Mouse (Mus musculus) stomach, embryonic 15.5 days (tissue): Measurements from ENCODE around the gene Gm436. TPM values are rescaled to one million over a fixed set of nuclear protein-coding genes. Genes with fewer than 3 reads are reported as not detected.

Experiments
- ATAC-seq: fragments of 200-750 bp; cut with Nextera tagmentation; 2 replicates; pipeline ENCODE4 v1.8.0; 2017; ENCODE audit warnings: low read depth, moderate number of reproducible peaks, moderate TSS enrichment; ENCODE audit not compliant: insufficient read depth, low FRiP score
- H3K27ac ChIP-seq: fragments of 300-500 bp; sonication (generic); 2 replicates; pipeline ENCODE4 v1.5.1; 2015; ENCODE audit warnings: mild to moderate bottlenecking, inconsistent platforms
- H3K27me3 ChIP-seq: fragments of 300-500 bp; sonication (generic); replicated peaks from 2 replicates; pipeline ENCODE4 v1.6.1; 2015; ENCODE audit warnings: inconsistent platforms
- H3K36me3 ChIP-seq: fragments of 300-500 bp; sonication (generic); 2 replicates; pipeline ENCODE4 v1.6.1; 2015; ENCODE audit warnings: inconsistent platforms
- H3K4me1 ChIP-seq: fragments of 300-500 bp; sonication (generic); 2 replicates; pipeline ENCODE4 v1.6.1; 2015; ENCODE audit warnings: inconsistent platforms
- H3K4me2 ChIP-seq: fragments of 300-500 bp; sonication (generic); 2 replicates; pipeline ENCODE4 v1.6.1; 2015; ENCODE audit warnings: mild to moderate bottlenecking, inconsistent platforms
- H3K4me3 ChIP-seq: fragments of 300-500 bp; sonication (generic); replicated peaks from 2 replicates; pipeline ENCODE4 v1.5.1; 2015; ENCODE audit warnings: inconsistent platforms
- H3K9ac ChIP-seq: fragments of 300-500 bp; sonication (generic); 2 replicates; pipeline ENCODE4 v1.6.1; 2015; ENCODE audit warnings: inconsistent platforms
- H3K9me3 ChIP-seq: fragments of 300-500 bp; sonication (generic); 2 replicates; pipeline ENCODE4 v1.6.1; 2016; ENCODE audit warnings: inconsistent platforms
- WGBS: fragments of 180-500 bp; shearing (Covaris S2); methylation state at CpG from one replicate; pipeline ENCODE4 v1.1.7; 2015; 5-methylcytosine and 5-hydroxymethylcytosine counted together
- polyA plus RNA-seq: library from polyadenylated mRNA; unstranded; fragments of >200 nt; fragmentation: Nextera tagmentation; extraction: Ambion mirVana; gene quantifications from 2 replicates; pipeline ENCODE4 v1.2.1, GENCODE M21; 2015

Gene Gm436
- not detected in 2 replicates for polyA plus RNA-seq

DNA sequence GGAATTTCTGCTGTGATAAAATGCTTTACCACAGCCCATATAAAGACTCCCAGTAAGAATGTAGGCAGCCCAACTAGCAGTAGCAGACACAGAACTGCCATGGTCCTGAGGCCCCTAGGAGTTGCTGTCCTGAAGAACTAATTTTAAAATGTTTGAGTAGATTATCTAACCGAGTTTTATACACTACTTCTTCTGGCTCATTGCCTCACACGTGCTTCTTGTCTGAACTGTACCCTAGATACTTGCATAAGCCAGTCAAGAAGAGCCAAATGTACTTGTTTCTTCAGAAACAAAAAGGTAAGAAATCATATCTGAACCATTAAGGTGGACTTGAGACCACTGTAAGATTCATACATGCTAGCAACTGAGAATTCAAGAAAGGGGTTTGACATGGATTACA is at the start of gene Gm436:
Gm436 (minus strand) TSS at position 101 of the 400 bp plus-strand sequence.
- no peak within 1 kb of the TSS for H3K9ac ChIP-seq
- H3K4me2 ChIP-seq = no peak within 1 kb of the TSS
- H3K27me3 ChIP-seq = no peaks in the 10 kb centered on the region
- H3K27ac ChIP-seq = no peak within 1 kb of the TSS
- 59% methylated on average over 2 of the region's 2 CpGs for WGBS
- no peaks in the 10 kb centered on the region for H3K9me3 ChIP-seq
- ATAC-seq = no peak
- H3K4me3 ChIP-seq = no peak within 1 kb of the TSS
- no peaks in the 10 kb centered on the region for H3K36me3 ChIP-seq
- H3K4me1 ChIP-seq = no peaks in the 10 kb centered on the region

DNA sequence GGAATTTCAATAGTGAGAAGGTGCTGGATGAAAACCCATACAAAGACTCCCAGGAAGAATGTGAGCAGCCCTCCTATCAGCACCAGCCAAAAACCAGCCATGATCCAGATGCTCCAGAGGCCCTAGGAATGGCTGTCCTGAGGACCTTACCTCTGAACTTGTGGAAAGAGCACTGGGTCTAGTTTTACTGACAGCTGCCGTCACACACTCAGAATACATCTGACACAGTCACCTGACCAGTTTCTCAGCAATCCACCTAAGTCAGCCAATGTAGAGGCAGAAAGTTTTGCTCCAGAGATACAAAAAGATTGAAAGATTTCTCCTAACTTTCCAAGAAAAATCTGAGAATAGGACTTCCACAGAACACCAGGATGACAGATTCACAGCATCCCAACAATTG is 35.1 kb upstream of the Gm436 start, which contains the start of gene Gm13178:
Gm13178 (minus strand) TSS at position 101 of the 400 bp plus-strand sequence.
- Histone ChIP-seq H3K4me2 (no peak within 1 kb of the TSS), H3K4me1 (no peaks in the 10 kb centered on the region), H3K4me3 (no peak within 1 kb of the TSS), H3K27me3 (no peaks in the 10 kb centered on the region), H3K36me3 (no peaks in the 10 kb centered on the region), H3K9ac (no peak within 1 kb of the TSS), H3K9me3 (no peaks in the 10 kb centered on the region), H3K27ac (no peak within 1 kb of the TSS)
- 93% methylated on average over 1 of the region's 1 CpGs for WGBS
- ATAC-seq = no peak

DNA sequence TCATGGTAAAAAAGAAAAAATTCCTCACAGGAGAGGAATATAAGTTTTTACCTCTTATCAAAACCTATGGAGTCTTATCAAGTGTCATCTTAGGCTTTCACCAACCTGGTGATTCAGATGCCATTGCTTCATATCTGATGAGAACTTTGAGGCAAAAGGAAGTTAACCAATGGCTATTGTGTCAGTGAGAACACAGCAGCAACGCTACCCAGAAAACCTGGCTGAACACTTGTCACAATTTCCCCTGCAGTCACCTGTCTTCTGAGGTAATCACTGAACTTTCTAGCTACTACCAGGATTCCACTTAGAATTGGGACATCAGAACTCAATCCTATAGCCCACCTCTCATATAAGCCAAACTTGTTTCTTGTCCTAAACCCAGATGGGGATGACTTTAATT is 33.5 kb upstream of the Gm436 start:
- Histone ChIP-seq H3K4me2 (no peak overlapping the region), H3K9me3 (no peaks in the 10 kb centered on the region), H3K36me3 (no peaks in the 10 kb centered on the region), H3K9ac (no peak overlapping the region), H3K4me1 (no peaks in the 10 kb centered on the region), H3K4me3 (no peak overlapping the region), H3K27ac (no peak overlapping the region), H3K27me3 (no peaks in the 10 kb centered on the region)
- no peak for ATAC-seq
- 80% methylated on average over 1 of the region's 1 CpGs for WGBS

DNA sequence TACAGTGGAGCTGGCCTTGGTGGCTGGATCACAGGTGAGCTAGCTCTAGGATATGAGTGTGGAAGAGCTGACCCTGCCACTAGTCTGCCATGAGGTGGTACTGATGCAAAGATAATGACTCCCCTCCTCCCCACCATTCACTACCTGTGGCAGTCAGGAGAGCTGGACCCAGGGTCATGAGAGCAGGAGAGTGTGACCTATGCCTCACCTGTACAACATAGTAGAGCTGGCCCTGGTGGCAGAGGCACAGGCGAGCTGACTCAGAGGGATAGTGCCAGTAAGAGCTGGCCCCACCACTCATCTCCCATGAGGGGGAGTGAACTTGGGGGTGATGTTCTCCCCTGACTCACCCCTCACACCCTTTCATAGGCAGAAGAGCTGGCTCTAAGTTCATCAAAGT is 32.1 kb upstream of the Gm436 start:
- H3K27ac ChIP-seq = no peak overlapping the region
- no peak overlapping the region for H3K4me3 ChIP-seq
- no peak overlapping the region for H3K9ac ChIP-seq
- no peaks in the 10 kb centered on the region for H3K9me3 ChIP-seq
- no peak overlapping the region for H3K4me2 ChIP-seq
- no peak for ATAC-seq
- H3K27me3 ChIP-seq = no peaks in the 10 kb centered on the region
- 68% methylated on average over 1 of the region's 1 CpGs for WGBS
- H3K36me3 ChIP-seq = no peaks in the 10 kb centered on the region
- no peaks in the 10 kb centered on the region for H3K4me1 ChIP-seq

DNA sequence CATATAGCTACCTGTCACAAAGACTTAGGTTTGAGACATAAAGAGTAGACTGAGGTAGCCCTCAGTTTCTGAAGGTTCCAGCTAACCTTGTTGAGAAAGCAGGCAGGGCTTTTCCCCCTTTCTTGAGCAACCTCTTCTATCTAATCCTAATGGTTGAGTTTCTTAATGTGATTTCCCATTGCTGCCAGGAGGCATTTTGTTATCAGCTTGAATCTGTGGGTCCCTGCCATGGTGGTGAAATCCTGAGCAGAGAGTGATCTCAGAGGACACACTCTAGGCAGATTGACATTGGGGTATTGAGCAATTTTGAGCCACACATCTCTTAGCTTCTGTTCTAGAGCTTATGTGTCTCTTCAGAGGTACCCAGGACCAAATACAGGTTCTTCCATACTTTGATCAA is 47.9 kb downstream of the Gm436 start:
- no peak for ATAC-seq

More for the DNA sequence above, 47.9 kb downstream of the Gm436 start:
- no peaks in the 10 kb centered on the region for H3K4me1 ChIP-seq
- no peaks in the 10 kb centered on the region for H3K36me3 ChIP-seq
- no peak overlapping the region for H3K4me3 ChIP-seq
- H3K9me3 ChIP-seq = no peaks in the 10 kb centered on the region
- no peaks in the 10 kb centered on the region for H3K27me3 ChIP-seq
- H3K27ac ChIP-seq = no peak overlapping the region
- H3K9ac ChIP-seq = no peak overlapping the region
- no peak overlapping the region for H3K4me2 ChIP-seq

Other genes with a start within 250 kb of the Gm436 start
- gene 1700012P22Rik, start 247.6 kb downstream of the Gm436 start, polyA plus RNA-seq = not detected in 2 replicates
- gene Gm9944, start 233.1 kb downstream of the Gm436 start, polyA plus RNA-seq = not detected in 2 replicates
- not detected in 2 replicates for gene Aadacl3, start 222.6 kb downstream of the Gm436 start, polyA plus RNA-seq
- gene 9430007A20Rik, start 166.5 kb downstream of the Gm436 start, polyA plus RNA-seq = not detected in 2 replicates
- not detected in 2 replicates for gene Gm13124, start 121.2 kb downstream of the Gm436 start, polyA plus RNA-seq
- gene Aadacl4, start 72.7 kb downstream of the Gm436 start, polyA plus RNA-seq = not detected in 2 replicates
- gene Gm13178, start 35.0 kb upstream of the Gm436 start, polyA plus RNA-seq = not detected in 2 replicates
- gene Gm438, start 100.2 kb upstream of the Gm436 start, polyA plus RNA-seq = not detected in 2 replicates
- gene Dhrs3, start 206.5 kb upstream of the Gm436 start, polyA plus RNA-seq = 112 and 117 TPM in 2 replicates